Mouse (Mus musculus) skeletal muscle tissue, postnatal 0 days (tissue): ENCODE measurements around the gene Mturn. TPM values are rescaled to one million over a fixed set of nuclear protein-coding genes. Genes with fewer than 3 reads are reported as not detected.

Experiments
- polyA plus RNA-seq: library from polyadenylated mRNA; unstranded; fragments of >200 nt; fragmentation: Nextera tagmentation; extraction: Ambion mirVana; gene quantifications from 2 replicates; pipeline ENCODE4 v1.2.1, GENCODE M21; 2015

Mturn gene
- 4.0 and 5.8 TPM in 2 replicates for polyA plus RNA-seq

GRCm38 (mm10) chr6:54680891-54681745 is at the start of gene Mturn:
TSS of gene Mturn (plus strand) at chr6:54681624.

Other genes starting within 250 kb of the Mturn start
- gene Scrn1, start 115.1 kb upstream of the Mturn start, polyA plus RNA-seq = 3.4 and 4.2 TPM in 2 replicates
- gene Plekha8, start 86.5 kb upstream of the Mturn start, polyA plus RNA-seq = 2.0 and 2.4 TPM in 2 replicates
- gene Fkbp14, start 84.3 kb upstream of the Mturn start, polyA plus RNA-seq = 17.1 and 25.0 TPM in 2 replicates
- 1.5 and 1.9 TPM in 2 replicates for gene Znrf2, start 135.3 kb downstream of the Mturn start, polyA plus RNA-seq